Mouse (Mus musculus): ENCODE measurements around the gene Stk11ip. TPM values are rescaled to one million over a fixed set of nuclear protein-coding genes. Genes with fewer than 3 reads are reported as not detected.

Stk11ip gene
- total RNA-seq, 1 experiment from 2014 or later: 35.4 TPM

- no peak for DNase-seq
These were observed 16.9 kb upstream of the Stk11ip start for GRCm38 (mm10) chr1:75504256-75505045.

DNA sequence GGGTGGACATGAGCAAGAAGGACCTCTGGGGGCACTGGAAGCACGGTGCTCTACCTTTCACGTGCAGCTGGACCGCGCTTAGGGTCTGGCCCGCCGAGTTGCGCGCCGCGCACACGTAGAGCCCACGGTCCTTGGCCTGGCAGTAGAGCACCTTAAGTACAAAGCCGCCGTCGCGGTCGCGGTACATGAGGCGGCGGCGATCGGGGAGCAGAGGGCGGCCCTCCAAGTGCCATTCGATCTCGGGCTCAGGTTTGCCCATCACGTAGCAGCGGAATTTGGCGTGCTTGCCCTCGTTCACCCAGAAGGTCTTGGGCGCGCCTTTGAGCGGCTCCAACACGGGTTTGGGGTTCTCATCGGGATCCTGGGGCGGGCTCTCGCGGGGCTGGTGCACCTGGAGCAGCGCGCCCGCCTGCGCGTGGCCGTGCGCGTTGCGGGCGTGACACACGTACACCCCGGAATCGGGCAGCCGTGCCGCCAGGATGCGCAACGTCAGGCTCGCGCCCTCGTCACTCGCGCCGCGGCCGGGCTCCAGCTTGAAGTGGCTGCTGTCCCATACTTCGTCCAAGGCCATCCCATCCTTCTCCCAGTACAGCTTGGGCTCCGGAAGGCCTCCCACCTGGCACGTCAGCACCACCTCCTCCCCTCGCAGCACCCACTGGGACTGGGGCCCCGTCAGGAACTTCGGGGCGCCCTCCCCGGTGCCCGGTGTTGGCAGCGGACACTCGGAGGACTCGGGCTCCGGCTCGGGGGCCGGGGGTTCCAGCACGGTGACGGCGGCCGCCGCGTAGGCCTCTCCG is 16.0 kb upstream of the Stk11ip start:
- peak; percentile 81 for DNase-seq

DNA sequence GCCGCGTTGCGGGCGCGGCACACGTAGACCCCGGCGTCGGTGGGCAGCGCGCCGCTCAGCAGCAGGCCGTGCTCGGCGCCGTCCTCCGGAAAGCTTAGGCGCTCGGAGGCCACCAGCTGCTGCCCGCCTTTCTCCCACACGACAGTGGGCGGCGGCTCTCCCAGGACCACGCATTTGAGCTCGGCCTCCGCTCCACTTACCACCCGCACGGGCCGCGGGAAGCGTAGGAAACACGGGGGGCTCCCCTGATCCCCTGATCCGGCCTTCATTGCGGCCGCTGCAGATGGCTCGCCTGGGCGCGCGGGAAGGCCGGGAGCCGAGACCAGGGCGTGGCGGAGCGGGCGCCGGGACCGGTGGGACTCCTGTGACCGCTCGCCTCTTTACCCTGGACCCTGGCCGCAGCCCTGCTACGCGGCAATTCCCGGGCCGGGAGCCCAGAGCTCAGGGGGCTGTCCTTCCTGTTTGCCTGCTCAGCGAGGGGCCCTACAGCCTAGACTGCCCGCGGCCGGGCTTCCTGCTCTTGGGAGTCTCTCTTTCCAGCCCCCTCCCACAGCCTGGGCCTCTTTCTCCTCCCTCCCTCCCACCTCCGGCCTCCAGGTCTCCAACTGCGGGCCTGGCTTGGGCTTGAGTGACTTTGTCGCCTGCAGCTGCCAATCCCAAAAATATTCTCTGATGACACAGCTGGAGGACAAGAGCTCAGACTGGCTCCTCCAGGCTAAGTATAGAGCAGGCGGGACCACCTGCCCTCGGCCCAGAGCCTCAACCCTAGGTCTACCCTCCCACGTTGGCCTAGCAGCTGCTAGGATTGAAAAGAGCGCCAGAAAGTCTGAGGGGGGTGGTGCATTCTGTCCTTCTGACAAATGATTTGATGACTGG is 15.1 kb upstream of the Stk11ip start, which contains the start of gene Obsl1:
Gene Obsl1 (minus strand): TSS at position 497 of the 876 bp plus-strand sequence.
- DNase-seq: peak; percentile 64

DNA sequence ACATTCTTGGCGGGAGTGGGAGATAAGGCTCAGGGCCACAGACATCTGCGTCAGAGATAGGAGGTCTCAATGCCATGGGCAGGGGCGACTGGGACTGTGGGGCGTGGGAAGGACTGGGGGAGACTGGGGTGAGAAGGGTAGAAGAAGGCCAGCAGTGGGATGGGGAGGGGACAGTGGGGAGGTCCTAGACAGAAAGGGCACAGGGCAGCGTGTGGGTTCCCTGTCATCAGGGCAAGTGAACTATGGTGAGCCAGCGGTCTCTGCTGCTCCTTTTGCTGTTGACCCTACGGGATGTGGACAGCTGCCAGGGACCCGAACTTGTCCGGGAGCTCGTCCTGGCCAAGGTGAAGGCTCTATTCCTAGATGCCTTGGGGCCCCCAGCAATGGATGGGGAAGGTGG is 14.3 kb upstream of the Stk11ip start, which contains the start of gene Inha:
Gene Inha (plus strand): TSS at position 72 of the 400 bp plus-strand sequence.
- peak; percentile 39 for DNase-seq

- peak; percentile 33 for DNase-seq
These were observed 11.7 kb upstream of the Stk11ip start for GRCm38 (mm10) chr1:75509586-75509985.

DNA sequence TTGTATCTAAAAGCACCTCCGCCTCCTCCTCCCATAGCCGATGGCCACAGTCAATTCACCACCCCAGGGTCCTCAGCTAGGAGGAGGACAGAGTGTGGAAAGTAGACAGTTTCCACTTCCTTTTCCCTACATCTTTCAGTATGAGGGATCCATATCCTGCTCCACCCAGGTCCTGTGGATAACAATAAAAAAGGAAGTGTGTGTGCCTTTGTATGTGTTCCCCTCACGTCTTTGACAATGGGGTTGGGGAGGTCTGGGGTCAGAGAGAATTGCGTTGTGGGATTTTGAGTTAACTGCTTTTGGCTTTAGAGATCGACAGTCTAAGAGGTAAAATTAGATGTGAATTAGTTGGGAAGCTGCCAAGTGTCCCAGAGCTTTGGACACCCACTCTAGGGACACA is 11.2 kb upstream of the Stk11ip start:
- no peak for DNase-seq

- no peak for DNase-seq
These were observed 9.7 kb upstream of the Stk11ip start for GRCm38 (mm10) chr1:75511437-75512210.

DNA sequence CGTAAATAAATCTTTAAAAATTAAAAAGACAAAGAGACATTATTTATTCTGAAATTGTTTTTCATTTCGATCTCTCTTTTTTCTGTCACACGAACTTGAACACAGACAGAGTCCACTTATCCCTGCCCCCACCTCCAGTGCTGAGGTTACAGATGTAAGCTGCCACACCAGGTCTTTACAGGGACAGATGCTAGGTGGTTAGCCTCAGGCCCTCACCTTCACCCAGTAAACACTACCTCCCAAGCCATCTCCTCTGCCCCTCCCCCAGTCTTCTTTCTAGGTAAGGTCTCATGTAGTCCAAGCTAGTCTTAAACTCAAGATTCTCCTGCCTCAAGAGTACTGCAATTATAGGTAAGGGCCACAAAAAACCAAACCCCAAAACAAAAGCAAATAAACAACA is 8.8 kb upstream of the Stk11ip start:
- DNase-seq: no peak

GRCm38 (mm10) chr1:75516703-75517380 is 4.5 kb upstream of the Stk11ip start:
- no peak for DNase-seq

- no peak for DNase-seq
These were observed 3.3 kb upstream of the Stk11ip start for GRCm38 (mm10) chr1:75517984-75518383.

DNA sequence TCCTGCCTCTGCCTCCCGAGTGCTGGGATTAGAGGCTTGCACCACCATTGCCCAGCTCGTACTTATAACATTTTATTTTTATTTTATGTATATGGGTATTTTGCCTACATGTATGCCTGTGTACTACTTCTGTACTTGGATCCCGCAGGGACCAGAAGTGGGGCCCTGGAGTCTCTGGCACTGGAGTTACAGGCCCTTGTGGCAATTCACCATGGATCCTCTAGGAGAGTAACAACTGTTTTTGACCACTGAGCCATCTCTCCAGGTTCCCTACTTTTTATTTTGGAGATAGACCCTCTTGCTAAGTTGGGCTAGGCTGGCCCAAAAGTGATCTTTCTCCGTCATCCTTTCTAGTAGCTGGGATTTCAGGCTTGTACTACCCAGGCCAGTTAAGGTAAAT is 2.9 kb upstream of the Stk11ip start:
- DNase-seq: no peak

DNA sequence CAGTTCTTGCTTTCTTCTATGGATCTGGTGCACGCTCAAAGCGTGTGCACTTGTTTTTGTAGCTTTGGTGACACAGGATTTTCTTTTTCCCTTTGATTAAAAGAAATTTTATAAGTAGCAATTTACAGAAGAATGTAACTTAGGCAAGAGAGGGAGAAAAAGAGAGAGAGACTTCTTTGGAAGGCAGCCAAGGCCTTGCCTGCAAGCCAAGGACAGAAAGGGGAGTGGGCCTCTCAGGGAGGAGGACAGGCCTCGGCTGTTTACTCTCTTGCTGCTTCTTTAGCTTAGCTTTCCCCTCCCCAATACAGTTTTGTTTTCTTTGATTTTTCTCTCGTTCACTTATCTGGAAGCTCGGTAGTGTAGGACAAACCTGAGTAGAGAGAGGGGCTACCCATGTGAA is 1.8 kb upstream of the Stk11ip start:
- peak; percentile 47 for DNase-seq

DNA sequence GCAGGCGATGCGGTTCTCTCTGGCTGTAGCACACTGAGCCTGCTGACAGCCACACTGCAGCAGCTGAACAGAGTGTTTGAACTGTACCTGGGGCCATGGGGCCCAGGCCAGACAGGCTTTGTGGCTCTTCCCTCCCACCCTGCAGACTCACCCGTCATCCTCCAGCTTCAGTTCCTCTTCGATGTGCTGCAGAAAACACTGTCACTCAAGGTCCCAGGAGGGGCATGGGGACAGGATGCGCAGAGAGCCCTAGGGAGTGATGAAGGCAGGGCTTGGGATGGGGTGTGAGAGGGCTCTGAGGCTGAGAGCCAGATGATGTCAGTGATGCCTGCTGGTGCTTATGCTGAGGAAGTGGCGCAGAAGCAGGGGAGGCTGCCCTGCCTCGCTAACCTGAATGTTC is 3.4 kb downstream of the Stk11ip start:
- DNase-seq: no peak

DNA sequence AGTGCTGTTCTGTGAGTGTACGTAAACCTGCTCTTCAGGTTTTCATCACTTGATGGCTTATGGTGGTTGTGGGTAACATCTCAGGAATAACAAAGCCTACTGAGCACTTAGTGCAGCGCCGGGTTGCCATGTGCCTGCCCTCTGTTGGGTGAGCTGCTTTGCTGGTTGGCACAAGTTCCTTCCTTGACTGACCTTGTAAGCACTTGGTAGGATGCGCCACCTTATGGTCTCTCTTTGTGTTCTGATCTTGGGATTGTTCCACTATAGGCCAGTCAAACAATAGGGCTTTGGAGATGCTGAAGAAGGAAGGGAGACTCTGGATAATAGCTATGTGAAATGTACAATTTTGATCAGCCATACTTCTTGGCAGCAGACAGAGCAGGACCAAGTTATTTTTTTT is 9.2 kb downstream of the Stk11ip start:
- no peak for DNase-seq

DNA sequence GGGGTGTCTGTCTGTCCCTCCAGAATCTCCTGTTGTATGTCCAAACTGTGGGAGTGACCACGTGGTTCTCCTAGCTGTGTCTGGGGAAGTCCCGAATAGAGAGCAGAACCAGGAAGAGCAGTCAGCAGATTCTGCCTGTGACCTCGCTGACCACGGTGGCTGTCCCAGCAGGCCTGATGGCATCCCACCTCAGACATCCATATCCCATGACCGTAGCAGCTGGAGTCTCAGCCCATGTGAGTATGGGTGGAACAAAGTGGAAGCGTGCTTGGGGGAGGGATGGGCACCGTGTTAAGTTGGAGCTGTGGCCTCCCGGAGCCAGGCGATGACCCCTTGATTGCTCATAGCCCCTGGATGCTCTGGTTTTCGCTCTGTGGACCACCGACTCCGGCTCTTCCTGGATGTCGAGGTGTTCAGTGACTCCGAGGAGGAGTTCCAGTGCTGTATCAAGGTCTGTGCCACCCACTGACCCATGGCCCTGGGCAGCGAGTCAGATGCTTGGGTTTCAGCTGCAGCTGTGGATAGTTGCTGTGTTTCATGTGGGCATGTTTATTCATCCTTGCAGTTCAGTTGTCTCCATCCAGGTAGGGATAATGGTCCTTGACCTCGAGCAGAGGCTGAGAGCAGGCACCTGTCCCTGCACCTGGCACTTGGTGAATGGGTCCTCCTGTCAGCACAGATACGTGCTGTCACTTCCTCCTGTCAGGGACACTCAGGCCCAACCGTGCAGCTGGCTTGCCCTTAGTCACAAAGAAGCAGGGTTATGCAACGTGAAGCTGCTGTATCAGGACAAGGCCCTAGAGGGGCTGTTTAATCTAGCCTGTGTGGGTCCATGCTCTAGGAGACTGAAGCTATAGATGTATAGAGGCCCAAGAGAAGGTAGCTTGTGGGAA is 11.2 kb downstream of the Stk11ip start:
- DNase-seq: no peak

DNA sequence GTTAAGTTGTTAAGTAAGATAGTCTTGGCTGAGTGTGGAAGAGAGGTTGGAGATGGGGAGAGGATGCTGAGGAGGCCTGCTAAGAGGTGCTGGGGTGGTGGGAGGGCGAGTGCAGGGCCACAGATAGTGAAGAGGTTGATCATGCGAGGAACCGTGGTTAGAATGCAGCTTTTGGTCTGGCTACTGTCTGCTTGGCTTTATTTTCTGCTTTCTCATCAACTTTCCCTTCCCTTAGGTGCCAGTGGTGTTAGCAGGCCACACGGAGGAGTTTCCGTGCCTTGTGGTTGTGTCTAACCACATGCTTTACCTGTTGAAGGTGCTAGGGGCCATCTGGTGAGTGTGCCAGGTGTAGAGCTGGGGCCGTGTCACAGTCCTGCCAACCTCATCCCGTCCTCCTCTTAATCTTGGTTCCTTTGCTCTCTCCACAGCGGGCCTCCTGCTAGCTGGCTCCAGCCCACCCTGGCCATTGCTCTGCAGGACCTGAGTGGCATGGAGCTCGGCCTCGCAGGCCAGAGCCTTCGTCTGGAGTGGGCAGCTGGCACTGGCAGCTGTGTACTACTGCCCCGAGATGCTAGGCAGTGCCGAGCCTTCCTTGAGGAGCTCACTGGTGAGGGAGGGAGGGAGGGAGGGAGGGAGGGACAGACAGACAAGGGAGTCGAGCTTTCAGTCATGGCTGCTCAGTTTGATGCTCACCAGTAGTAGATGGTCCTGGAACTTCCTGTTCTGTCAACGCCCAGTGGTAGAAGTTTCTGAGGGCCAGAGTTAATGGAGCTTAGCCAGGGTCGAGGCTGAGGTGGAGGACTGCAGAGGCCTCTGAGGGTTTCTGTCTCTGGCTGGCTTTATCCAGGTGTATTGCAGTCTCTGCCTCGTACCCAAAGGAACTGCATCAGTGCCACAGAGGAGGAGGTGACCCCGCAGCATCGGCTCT is 12.3 kb downstream of the Stk11ip start:
- no peak for DNase-seq

GRCm38 (mm10) chr1:75537587-75537986 is 16.3 kb downstream of the Stk11ip start:
- DNase-seq: no peak

- DNase-seq: no peak
These were observed 17.4 kb downstream of the Stk11ip start for GRCm38 (mm10) chr1:75538597-75539190.
